Mouse (Mus musculus): ENCODE results near the gene Heatr3. TPM values are rescaled to one million over a fixed set of nuclear protein-coding genes. Genes with fewer than 3 reads are reported as not detected.
"Not testable (repeated sequence)": the region's sequence is repeated elsewhere in the genome, so short reads cannot be mapped to it uniquely, and the experiment has no call there.

Gene Heatr3
- total and polyA plus RNA-seq, 3 experiments = 14.0 to 32.1 (median 27.8) TPM

GRCm38 (mm10) chr8:88185716-88186115 lies 48.1 kb downstream of the Heatr3 start:
- DNase-seq = no peak

- no peak for DNase-seq
These were observed 59.7 kb downstream of the Heatr3 start for GRCm38 (mm10) chr8:88197328-88197727.

- DNase-seq = no peak
These were observed 60.9 kb downstream of the Heatr3 start for GRCm38 (mm10) chr8:88198551-88198944.

GRCm38 (mm10) chr8:88198945-88199571 lies 61.4 kb downstream of the Heatr3 start, which contains the start of gene Tent4b:
Tent4b (plus strand) TSS chr8:88199213.
- DNase-seq = peak; percentile 97

- peak; percentile 65 for DNase-seq
These were observed 62.3 kb downstream of the Heatr3 start for GRCm38 (mm10) chr8:88199700-88200601.

- no peak for DNase-seq
These were observed 63.3 kb downstream of the Heatr3 start for GRCm38 (mm10) chr8:88200724-88201495.

GRCm38 (mm10) chr8:88201641-88202040 lies 64.0 kb downstream of the Heatr3 start:
- DNase-seq = no peak

- DNase-seq = no peak
These were observed 68.4 kb downstream of the Heatr3 start for GRCm38 (mm10) chr8:88206016-88206415.

- no peak for DNase-seq
These were observed 69.6 kb downstream of the Heatr3 start for GRCm38 (mm10) chr8:88207121-88207821.

GRCm38 (mm10) chr8:88209930-88210827 lies 72.5 kb downstream of the Heatr3 start:
- not testable (repeated sequence) for DNase-seq

- DNase-seq = no peak
These were observed 83.7 kb downstream of the Heatr3 start for GRCm38 (mm10) chr8:88221353-88221752.

Small RNAs within 50 kb of the gene (microRNA-seq; reads per million reads assigned to microRNA genes)
- 0.41 to 2.2 reads per million in 2 experiments for gene Mir7071

Other genes with a start within 250 kb of the Heatr3 start
- gene Zfp423, start 178.3 kb upstream of the Heatr3 start, total RNA-seq (2021) = 10 to 100 TPM; 21.4 to 28.1 TPM
- gene Zfp423, start 178.3 kb upstream of the Heatr3 start, polyA plus RNA-seq (2012; rRNA removed) = 17.5 and 23.6 TPM in 2 replicates
- 10 to 100 TPM; 30.9 to 37.7 TPM for gene Cnep1r1, start 19.1 kb upstream of the Heatr3 start, total RNA-seq (2021)
- gene Cnep1r1, start 19.1 kb upstream of the Heatr3 start, polyA plus RNA-seq (2012; rRNA removed) = 4.8 and 5.1 TPM in 2 replicates
- 10 to 100 TPM; 24.5 to 29.4 TPM for gene Tent4b, start 61.4 kb downstream of the Heatr3 start, total RNA-seq (2021)
- 11.7 and 12.6 TPM in 2 replicates for gene Tent4b, start 61.4 kb downstream of the Heatr3 start, polyA plus RNA-seq (2012; rRNA removed)
- gene Adcy7, start 134.5 kb downstream of the Heatr3 start, total RNA-seq (2021) = 10 to 100 TPM in 1 of 2 experiments, 1 to 10 TPM in 1; 4.8 to 18.6 TPM
- gene Adcy7, start 134.5 kb downstream of the Heatr3 start, polyA plus RNA-seq (2012; rRNA removed) = 8.7 and 11.3 TPM in 2 replicates
- gene Brd7, start 224.3 kb downstream of the Heatr3 start, total RNA-seq (2021) = 10 to 100 TPM; 60.7 to 81.2 TPM
- 7.0 and 7.2 TPM in 2 replicates for gene Brd7, start 224.3 kb downstream of the Heatr3 start, polyA plus RNA-seq (2012; rRNA removed)

All from adrenal gland, adult 2 months (tissue).